10 mouse cellular contexts compared by ENCODE assay signal in genomic region chr11:88901341-88901802, GRCm38 (mm10). TPM values are rescaled to one million over a fixed set of nuclear protein-coding genes. Genes with fewer than 3 reads are reported as not detected.
A peak's percentile ranks its signal among the peaks of the same experiment; 100 is the strongest.
DNase-seq lines count a peak whose midpoint lies in the region; ATAC-seq and TF ChIP-seq lines count a peak whose summit lies in the region.
"Had no signal": no experiment of that assay in that cellular context is flagged by ENCODE, and none has a peak within 500 bp of the region (broad histone marks: within the 10 kb centered on the region; RNA-seq: fewer than 3 reads in every experiment).

No protein-coding gene starts in this region.

- no peaks in the 10 kb centered on the region for H3K36me3 ChIP-seq in C2C12 (ENCODE audit: control insufficient read depth, insufficient read depth)
- H3K36me3 ChIP-seq in heart, embryonic 14.5 days (ENCODE audit: control insufficient read depth, insufficient read depth, low read length): no peaks in the 10 kb centered on the region
- H3K36me3 ChIP-seq: liver, embryonic 15.5 days had no signal

- DNase-seq in 416B (ENCODE audit: low read depth): peak; percentile 21
- DNase-seq in kidney, postnatal 36 days: peak; percentile 64 to 75
- DNase-seq in urinary bladder, postnatal 10 days (ENCODE audit: low spot score): no peak
- no peak for DNase-seq in thymus, postnatal 36 days
- DNase-seq: cerebellum, postnatal 36 days; layer of hippocampus, postnatal 36 days had no signal

- peak overlapping the region; percentile 54 for H3K9ac ChIP-seq in heart, embryonic 14.5 days (ENCODE audit: low read length)
- H3K9ac ChIP-seq: liver, embryonic 15.5 days had no signal

- H3ac ChIP-seq in C2C12 (ENCODE audit: control insufficient read depth, insufficient read length, low read depth): no peak overlapping the region

- peak overlapping the region; percentile 54 for H3K4me2 ChIP-seq in heart, embryonic 14.5 days (ENCODE audit: low read length)
- H3K4me2 ChIP-seq: liver, embryonic 15.5 days had no signal

- no peaks in the 10 kb centered on the region for H3K79me3 ChIP-seq in C2C12 (ENCODE audit: low read depth)

- no peak overlapping the region for H3K4me3 ChIP-seq in C2C12 (ENCODE audit: insufficient read depth, poor library complexity, severe bottlenecking)
- H3K4me3 ChIP-seq in heart, embryonic 14.5 days (ENCODE audit: control insufficient read depth in 1 of 2, insufficient read depth in 1 of 2, low read depth in 1 of 2, low read length in 2 of 2): 0 out of 4 replicates have a peak overlapping the region, but pooled peaks of 1 of the 2 experiments have one; percentile 1
- H3K4me3 ChIP-seq: liver, embryonic 15.5 days had no signal

- 32% methylated on average over 7 of the region's 7 CpGs for WGBS in heart, embryonic 14.5 days

- no peaks in the 10 kb centered on the region for H3K9me3 ChIP-seq in heart, embryonic 14.5 days (ENCODE audit: control insufficient read depth, low read length)
- H3K9me3 ChIP-seq: liver, embryonic 15.5 days had no signal

- no peaks in the 10 kb centered on the region for H3K79me2 ChIP-seq in C2C12 (ENCODE audit: control insufficient read depth, insufficient read depth)

- peak overlapping the region; percentile 69 to 78 for H3K27ac ChIP-seq in heart, embryonic 14.5 days (replicated peaks in 1 of 2; ENCODE audit: control insufficient read depth in 1 of 2, insufficient read depth in 1 of 2, low read depth in 2 of 2, low read length in 2 of 2)
- H3K27ac ChIP-seq: liver, embryonic 15.5 days had no signal

- no peak for TF ChIP-seq CTCF in C2C12 (IDR thresholded peaks at IDR 0.05; ENCODE audit: control insufficient read depth, insufficient read depth, insufficient read length)

- ATAC-seq in heart, embryonic 14.5 days (ENCODE audit: insufficient number of reproducible peaks, insufficient read depth, low FRiP score, low read depth): no peak
- no peak for ATAC-seq in granulocyte monocyte progenitor cell, adult 5-6 weeks (replicated peaks; ENCODE audit: poor library complexity, severe bottlenecking)

- peaks cover 10 to 24% of the 10 kb centered on the region in 2 experiments for H3K4me1 ChIP-seq in heart, embryonic 14.5 days (ENCODE audit: control insufficient read depth in 2 of 2, insufficient read depth in 2 of 2, low read length in 2 of 2)
- H3K4me1 ChIP-seq: liver, embryonic 15.5 days had no signal

- no peaks in the 10 kb centered on the region for H3K27me3 ChIP-seq in C2C12 (ENCODE audit: control insufficient read depth, insufficient read depth, insufficient read length)
- no peaks in the 10 kb centered on the region for H3K27me3 ChIP-seq in heart, embryonic 14.5 days (ENCODE audit: control insufficient read depth, insufficient read depth, low read length)

TF ChIP-seq in C2C12, 6 proteins besides CTCF, POLR2A, EP300 and RAD21:
- TF ChIP-seq MAX (IDR thresholded peaks at IDR 0.05) (no peak), CEBPB (IDR thresholded peaks at IDR 0.05; ENCODE audit: low read depth) (peak; percentile 37)

RNA-seq across cellular contexts. Expression of gene Akap1, which starts 37.0 kb away (rescaled TPM):
- polyA plus RNA-seq in C2C12 (2012; fragmentation: generic; extraction: Trizol): 24.8 TPM
- 40.5 and 42.0 TPM in 2 replicates for polyA plus RNA-seq in heart, embryonic 14.5 days (2014; fragmentation: Nextera tagmentation; extraction: Ambion mirVana)
- 12.7 and 15.2 TPM in 2 replicates for total RNA-seq in granulocyte monocyte progenitor cell, adult 5-6 weeks (2014; fragmentation: Nextera tagmentation)
- total RNA-seq in granulocyte monocyte progenitor cell, adult 5-6 weeks (2017): 15.9 and 20.7 TPM in 2 replicates

RNA-seq across cellular contexts. Expression of gene Scpep1, which starts 53.9 kb away (rescaled TPM):
- polyA plus RNA-seq in C2C12 (2012; fragmentation: generic; extraction: Trizol): 84.9 TPM
- polyA plus RNA-seq in heart, embryonic 14.5 days (2014; fragmentation: Nextera tagmentation; extraction: Ambion mirVana): 48.0 and 49.9 TPM in 2 replicates
- 18.1 and 22.3 TPM in 2 replicates for total RNA-seq in granulocyte monocyte progenitor cell, adult 5-6 weeks (2014; fragmentation: Nextera tagmentation)
- total RNA-seq in granulocyte monocyte progenitor cell, adult 5-6 weeks (2017): 11.5 and 13.4 TPM in 2 replicates

Comparison
In these comparisons a context has a peak if more than half of its experiments do, and no peak if none do; other contexts are left out.
1. DNase-seq: peak in 416B (single experiment) and kidney, postnatal 36 days (2 of 2); none in urinary bladder, postnatal 10 days (single experiment) and thymus, postnatal 36 days (0 of 2).